Mouse (Mus musculus) heart, adult 2 months (tissue): ENCODE measurements around the gene Nusap1.

Experiments used
- CTCF ChIP-seq: fragments of 200-600 bp; IDR thresholded peaks from 2 replicates; pipeline ENCODE4 v1.8.1; 2022; ENCODE audit warnings: antibody characterized with exemption, mild to moderate bottlenecking, moderate library complexity
- POLR2A ChIP-seq: fragments of 200-500 bp; IDR thresholded peaks from 2 replicates; pipeline ENCODE4 v1.6.1; 2011; ENCODE audit warnings: mild to moderate bottlenecking, low read depth, low read length, control low read depth; ENCODE audit not compliant: insufficient read depth

DNA sequence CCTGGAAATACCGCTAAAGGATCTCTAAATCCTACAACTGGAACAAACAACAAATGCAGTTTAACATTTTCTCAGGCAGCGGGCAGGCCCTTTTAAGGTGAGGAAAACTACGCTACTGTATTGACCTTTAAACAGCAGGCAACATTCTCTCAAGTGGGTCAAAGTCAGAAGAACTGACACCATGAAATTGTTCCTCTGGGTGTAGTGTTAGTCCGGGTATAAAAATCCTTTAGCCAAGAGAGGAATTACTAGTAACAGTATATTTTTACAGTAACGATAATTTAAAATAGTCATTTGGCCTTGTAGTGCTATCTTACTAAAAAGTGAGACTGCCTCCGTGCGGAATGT is 24.4 kb upstream of the Nusap1 start:
- 0 out of 2 replicates have a peak, but pooled peaks have one; percentile 27 for TF ChIP-seq CTCF
- TF ChIP-seq POLR2A: no peak
